Mouse (Mus musculus): ENCODE results near the gene Sac3d1. TPM values are rescaled to one million over a fixed set of nuclear protein-coding genes. Genes with fewer than 3 reads are reported as not detected.
A peak's percentile ranks its signal among the peaks of the same experiment; 100 is the strongest.

Gene Sac3d1
- total RNA-seq, 2 experiments from 2014 or later: 3.9 to 5.7 TPM

GRCm38 (mm10) chr19:6123330-6123729 lies 4.9 kb upstream of the Sac3d1 start:
- no peak for ATAC-seq (ENCODE audit: poor library complexity, severe bottlenecking)

- no peak for ATAC-seq (ENCODE audit: poor library complexity, severe bottlenecking)
Observed at GRCm38 (mm10) chr19:6121761-6122160, 3.3 kb upstream of the Sac3d1 start.

GRCm38 (mm10) chr19:6118677-6119185 lies 281 bp upstream of the Sac3d1 start:
- ATAC-seq (ENCODE audit: poor library complexity, severe bottlenecking): peak; percentile 4; the same call in 1 of the 2 replicates

- no peak for ATAC-seq (ENCODE audit: poor library complexity, severe bottlenecking)
Observed at GRCm38 (mm10) chr19:6117346-6117985, 984 bp downstream of the Sac3d1 start.

DNA sequence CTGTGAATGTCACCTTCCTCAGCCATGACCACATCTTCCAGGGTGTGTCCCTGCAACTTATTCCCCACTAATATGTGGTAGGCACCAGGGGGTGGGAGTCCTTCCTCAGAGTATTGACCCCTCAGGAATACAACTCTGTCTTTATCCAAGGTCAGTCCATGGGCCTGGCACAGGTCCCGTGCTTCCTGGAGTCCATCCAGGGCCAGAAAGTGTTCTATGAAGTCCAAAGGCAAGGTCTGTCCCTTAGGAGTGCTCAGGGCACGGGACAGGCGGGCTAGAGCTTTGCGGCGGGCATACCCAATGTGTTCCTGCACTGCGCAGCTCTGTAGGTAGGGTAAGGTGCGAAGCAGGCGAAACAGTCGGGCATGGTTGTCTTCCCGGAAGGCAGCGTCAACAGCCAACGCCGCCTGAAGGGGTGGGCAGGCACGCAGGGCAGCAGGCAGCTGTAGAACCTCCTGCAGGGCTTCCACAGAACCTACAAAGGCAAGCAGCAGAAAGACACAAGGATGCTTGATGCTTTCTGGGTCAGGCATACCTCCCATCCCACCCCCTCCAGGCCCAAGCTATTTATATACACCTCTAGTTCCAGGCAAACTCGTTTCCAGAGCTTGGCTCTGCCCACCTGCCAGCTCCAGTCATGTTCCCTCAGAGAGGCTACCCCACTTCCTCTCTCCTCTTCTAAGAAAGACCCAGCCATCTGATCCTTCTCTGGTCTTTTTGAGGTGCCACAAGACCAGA lies 2.2 kb downstream of the Sac3d1 start:
- no peak for ATAC-seq (ENCODE audit: poor library complexity, severe bottlenecking)

- ATAC-seq (ENCODE audit: poor library complexity, severe bottlenecking): no peak
Observed at GRCm38 (mm10) chr19:6113116-6113515, 5.3 kb downstream of the Sac3d1 start.

DNA sequence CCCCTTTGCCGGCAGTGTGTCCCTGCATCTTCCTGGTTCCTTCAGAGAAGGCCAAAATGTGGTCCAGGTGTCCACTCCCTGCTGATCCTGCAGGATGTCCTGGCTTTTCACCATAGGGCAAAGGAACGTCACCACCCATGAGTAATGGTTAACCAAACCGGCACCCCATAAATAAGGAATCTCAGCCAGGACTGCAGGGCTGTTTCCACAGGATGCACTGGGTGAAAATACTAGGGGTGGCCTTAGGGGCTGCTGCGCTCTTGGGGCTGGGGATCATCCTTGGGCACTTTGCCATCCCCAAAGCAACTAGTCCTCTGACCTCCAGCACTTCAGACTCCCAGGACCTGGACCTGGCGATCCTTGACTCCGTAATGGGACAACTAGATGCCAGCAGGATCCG lies 12.9 kb downstream of the Sac3d1 start, which contains the start of gene Naaladl1:
TSS of gene Naaladl1 (plus strand) at position 197 of the 400 bp plus-strand sequence.
- no peak for ATAC-seq (ENCODE audit: poor library complexity, severe bottlenecking)

DNA sequence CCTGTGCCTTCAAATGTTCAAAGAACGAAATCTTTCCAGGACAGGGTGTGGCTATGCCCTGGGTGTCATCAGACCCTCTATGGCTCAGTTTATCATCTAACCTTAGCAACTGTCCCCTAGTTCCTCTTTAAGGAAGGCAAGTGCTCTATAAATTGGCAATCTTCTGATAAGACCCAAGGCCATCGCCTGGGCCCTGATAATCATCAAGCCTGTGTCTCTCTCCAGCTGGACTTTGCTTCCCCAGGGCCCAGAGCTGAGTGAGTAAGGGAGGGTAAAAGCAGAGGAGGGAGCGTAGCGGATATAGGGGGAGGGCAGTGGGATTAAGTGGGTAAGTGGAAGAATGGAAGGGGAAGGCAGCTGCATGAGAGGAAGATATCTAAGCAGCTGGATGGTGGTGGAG lies 14.0 kb downstream of the Sac3d1 start:
- 0 out of 2 replicates have a peak, but pooled peaks have one; percentile 38 for ATAC-seq (ENCODE audit: poor library complexity, severe bottlenecking)

DNA sequence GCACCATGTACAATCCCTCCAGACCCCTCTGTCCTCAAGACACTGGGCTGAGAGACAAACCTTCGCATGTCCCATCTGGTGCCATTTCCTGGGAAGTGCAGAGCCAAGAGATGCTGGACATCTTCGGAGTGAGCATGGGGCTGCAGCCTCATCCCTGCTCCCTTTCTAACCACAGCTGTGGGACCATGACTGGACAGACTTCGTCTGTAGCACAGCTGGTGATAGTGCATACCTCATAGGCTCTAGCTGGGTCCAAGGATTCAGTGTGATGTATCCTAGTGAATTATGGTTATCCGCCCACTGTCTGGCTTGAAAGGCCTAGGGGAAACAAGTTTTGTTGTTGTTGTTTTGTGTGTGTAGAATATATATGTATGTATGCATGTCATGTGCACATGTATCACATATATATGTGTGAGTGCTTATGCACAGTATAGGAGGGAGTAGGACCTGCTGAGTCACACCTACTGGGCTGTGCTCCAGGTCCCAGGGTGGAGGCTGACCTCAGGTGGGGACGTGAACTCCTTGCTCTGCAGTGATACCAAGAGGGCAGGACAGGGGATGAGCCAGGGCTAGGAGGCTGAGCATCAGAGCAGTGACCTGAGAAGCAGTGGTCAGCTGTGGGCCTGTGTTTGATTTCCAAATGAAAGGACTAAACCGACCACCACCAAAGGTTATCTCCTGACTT lies 16.1 kb downstream of the Sac3d1 start:
- no peak for ATAC-seq (ENCODE audit: poor library complexity, severe bottlenecking)

DNA sequence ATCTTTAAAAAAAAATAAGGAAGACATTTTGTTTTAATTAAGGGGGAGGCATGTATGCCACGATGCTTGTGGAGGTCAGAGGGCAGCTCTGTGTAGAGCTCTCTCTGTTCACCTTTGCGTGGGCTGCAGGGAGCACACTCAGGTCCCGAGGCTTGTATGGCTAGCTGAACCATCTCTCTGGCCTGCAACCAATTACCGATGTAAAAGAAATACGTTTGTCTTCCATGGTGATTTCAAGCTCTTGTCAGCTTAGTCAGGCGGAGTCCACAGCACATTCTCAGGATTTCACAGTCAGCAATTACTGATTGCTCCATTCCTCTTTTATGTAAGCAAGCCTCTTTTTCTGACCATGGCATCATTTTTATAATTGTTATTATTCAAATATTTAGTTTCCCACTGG lies 17.3 kb downstream of the Sac3d1 start:
- no peak for ATAC-seq (ENCODE audit: poor library complexity, severe bottlenecking)

DNA sequence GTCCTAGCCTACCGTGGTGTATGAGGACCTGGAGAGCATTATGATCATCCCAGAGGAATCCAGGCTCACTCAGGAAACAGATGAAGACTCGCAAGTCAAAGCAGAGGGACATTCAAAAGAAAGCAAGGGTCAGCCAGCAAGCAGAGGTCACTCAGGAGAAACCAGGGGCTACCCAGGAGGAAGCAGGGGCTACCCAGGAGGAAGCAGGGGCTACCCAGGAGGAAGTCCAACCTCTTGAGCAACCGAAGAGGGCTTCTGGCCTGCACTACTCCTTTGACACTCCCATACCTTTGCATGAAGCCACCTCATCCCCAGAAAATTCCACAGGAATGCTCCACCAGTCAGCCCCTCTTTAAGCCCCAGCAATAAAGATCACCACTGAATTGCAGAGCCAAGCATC lies 20.6 kb downstream of the Sac3d1 start:
- ATAC-seq (ENCODE audit: poor library complexity, severe bottlenecking): peak; percentile 72

- ATAC-seq (ENCODE audit: poor library complexity, severe bottlenecking): no peak
Observed at GRCm38 (mm10) chr19:6094119-6094518, 24.3 kb downstream of the Sac3d1 start, which contains the start of gene AC131692.1. TSS of gene AC131692.1 (plus strand) at chr19:6094419.

- ATAC-seq (ENCODE audit: poor library complexity, severe bottlenecking): no peak
Observed at GRCm38 (mm10) chr19:6088841-6089240, 29.6 kb downstream of the Sac3d1 start.

DNA sequence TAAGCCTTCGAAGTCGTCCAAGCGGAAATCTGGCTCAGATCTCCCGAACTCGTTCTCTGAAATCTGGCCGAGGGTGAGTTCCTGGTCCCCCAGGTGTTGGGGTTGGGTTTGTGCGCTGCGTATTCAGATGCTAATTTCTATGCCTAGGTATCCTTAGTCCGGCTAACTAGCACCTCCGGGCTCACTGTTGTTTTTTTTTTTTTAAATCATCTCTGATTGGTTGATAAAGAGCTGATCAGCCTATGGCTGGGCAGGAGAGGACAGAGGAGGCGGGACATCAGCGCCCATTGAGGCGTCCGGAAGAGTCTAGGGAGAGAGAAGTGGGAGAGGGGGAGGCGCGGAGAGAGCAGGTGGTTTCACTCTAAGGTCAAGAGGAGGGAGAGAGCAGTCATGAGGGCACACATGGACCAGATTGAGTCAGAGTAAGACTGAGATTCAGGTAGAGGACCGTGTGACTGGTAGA lies 33.0 kb downstream of the Sac3d1 start:
- peak; percentile 77 for ATAC-seq (ENCODE audit: poor library complexity, severe bottlenecking)

DNA sequence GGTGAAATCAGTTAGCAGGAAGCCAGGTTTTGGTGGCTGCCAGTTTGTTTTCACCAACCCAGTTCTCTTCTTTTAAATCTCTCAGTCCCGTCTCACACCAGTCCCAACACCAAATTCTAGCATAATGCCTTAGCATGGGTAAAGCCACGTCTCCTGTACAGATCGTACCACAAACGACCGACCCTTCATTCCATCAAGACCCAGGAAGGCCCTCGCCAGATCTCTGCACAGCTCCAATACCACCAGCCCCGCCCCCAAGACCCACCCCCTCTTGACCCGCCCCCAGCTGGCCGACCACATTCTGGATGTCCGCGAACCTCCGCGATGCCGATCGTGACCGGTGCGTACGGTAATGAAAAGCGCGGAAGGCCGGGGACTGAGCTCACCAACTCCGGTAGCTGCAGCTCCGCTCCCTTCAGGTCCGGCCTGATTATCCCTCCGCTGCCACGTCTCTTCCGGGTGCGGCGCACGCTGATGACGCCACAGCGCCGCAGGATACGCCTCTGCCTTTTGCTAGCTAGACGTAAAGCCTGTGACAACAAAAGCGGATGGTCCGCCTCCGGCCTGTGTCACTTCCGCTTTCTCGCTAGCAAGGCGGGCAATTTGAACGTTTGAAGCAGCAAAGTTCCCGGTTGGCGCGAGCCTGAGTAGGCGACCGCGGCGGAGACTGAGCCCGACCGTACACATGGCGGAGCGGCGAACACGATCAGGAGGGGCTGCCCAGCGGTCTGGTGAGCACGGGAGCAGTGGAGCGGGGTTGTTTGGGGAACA lies 33.8 kb downstream of the Sac3d1 start, which contains the start of the genes Zfpl1 and Cdca5:
TSS of gene Zfpl1 (minus strand) at position 479 of the 771 bp plus-strand sequence.
TSS of gene Cdca5 (plus strand) at position 506 of the 771 bp plus-strand sequence.
- ATAC-seq (ENCODE audit: poor library complexity, severe bottlenecking): peak; percentile 97

- ATAC-seq (ENCODE audit: poor library complexity, severe bottlenecking): no peak
Observed at GRCm38 (mm10) chr19:6082156-6082555, 36.3 kb downstream of the Sac3d1 start, which contains the start of gene Gm28374. TSS of gene Gm28374 (minus strand) at chr19:6082256.

GRCm38 (mm10) chr19:6079983-6080480 lies 38.4 kb downstream of the Sac3d1 start, which contains the start of gene Tmem262:
TSS of gene Tmem262 (plus strand) at chr19:6080033.
- ATAC-seq (ENCODE audit: poor library complexity, severe bottlenecking): no peak

DNA sequence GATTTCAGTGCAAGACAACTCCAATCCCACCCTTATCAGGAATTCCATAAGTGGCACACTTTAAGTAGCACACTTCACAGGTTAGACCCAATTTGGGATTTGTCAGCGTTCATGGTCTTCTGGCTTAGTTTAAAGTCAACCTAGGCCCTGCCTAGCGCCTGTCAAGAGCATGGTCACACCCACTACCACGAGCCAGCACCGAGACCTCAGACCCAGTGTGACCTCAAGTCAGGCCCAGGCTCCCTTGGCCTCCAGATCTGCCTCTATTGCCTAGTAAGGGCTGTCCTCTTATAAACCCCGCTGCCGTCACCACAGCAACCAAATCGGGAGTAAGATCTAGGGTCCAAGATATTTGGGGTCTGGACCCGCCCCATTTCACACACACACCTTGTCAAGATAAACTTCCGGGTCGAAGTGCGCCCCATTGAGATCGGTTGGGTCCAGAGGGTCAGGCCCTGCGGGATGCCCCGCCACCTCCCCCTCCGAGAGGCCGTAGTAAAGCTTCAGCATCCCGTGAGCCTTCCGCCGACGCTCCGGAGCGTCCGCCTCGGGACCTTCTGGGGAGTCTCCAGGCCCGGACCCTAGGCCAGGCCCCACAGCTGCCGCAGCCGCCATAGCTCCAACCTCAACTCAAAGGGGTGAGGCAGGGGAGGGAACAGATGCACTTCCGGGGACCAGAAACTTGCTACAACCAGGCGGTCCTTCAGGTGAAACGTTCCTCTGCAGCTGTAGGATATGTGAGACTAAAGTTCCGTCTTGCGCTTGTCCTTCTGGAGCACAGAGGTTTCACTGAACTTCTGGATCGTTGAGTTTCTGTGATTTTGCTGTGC lies 41.7 kb downstream of the Sac3d1 start, which contains the start of gene Vps51:
TSS of gene Vps51 (minus strand) at position 668 of the 830 bp plus-strand sequence.
- ATAC-seq (ENCODE audit: poor library complexity, severe bottlenecking): peak; percentile 97

- ATAC-seq (ENCODE audit: poor library complexity, severe bottlenecking): peak; percentile 57
Observed at GRCm38 (mm10) chr19:6073889-6074288, 44.6 kb downstream of the Sac3d1 start.

Measured in megakaryocyte, adult 5-6 weeks (primary cell).